Mouse (Mus musculus) spleen, adult 2 months (tissue): ENCODE measurements at regions not wholly inside any gene's neighbourhood (a gene's known extent, or its start where the extent isn't known, plus 50 kb on each side); places are given as distances from the start of the nearest gene placed in this dataset.

Source experiments
- DNase-seq, 2 experiments: peaks; one replicate each; pipeline versions ENCODE4 v3.0.0 to v3.0.0-alpha.2; 2012 to 2021; ENCODE audit warnings: low spot score in 2 of 2, low read depth in 1 of 2
- H3K27ac ChIP-seq: fragments of 200-500 bp; 2 replicates; pipeline ENCODE4 v1.5.1; 2012; ENCODE audit warnings: low read length, inconsistent platforms; ENCODE audit not compliant: insufficient read depth
- H3K27me3 ChIP-seq: fragments of 200-500 bp; 2 replicates; pipeline ENCODE4 v1.6.1; 2012; ENCODE audit warnings: mild to moderate bottlenecking, moderate library complexity, low read length, inconsistent platforms; ENCODE audit not compliant: control insufficient read depth, insufficient read depth
- H3K36me3 ChIP-seq: fragments of 200-500 bp; 2 replicates; pipeline ENCODE4 v1.6.1; 2012; ENCODE audit warnings: mild to moderate bottlenecking, low read length, inconsistent platforms; ENCODE audit not compliant: control insufficient read depth, insufficient read depth
- H3K4me1 ChIP-seq: fragments of 200-500 bp; 2 replicates; pipeline ENCODE4 v1.6.1; 2011; ENCODE audit warnings: inconsistent platforms; ENCODE audit not compliant: control insufficient read depth, insufficient read depth, insufficient read length
- H3K4me3 ChIP-seq: fragments of 200-500 bp; 2 replicates; pipeline ENCODE4 v1.5.1; 2011; ENCODE audit warnings: mild to moderate bottlenecking, inconsistent platforms; ENCODE audit not compliant: insufficient read depth, insufficient read length; ENCODE audit errors: extremely low read depth
- CTCF ChIP-seq: fragments of 200-500 bp; IDR thresholded peaks from 2 replicates; pipeline ENCODE4 v1.5.1; 2011; ENCODE audit warnings: mild to moderate bottlenecking, inconsistent platforms; ENCODE audit not compliant: insufficient read depth, insufficient read length, insufficient replicate concordance; ENCODE audit errors: extremely low read depth
- POLR2A ChIP-seq: fragments of 200-500 bp; IDR thresholded peaks from 2 replicates; pipeline ENCODE4 v1.6.1; 2011; ENCODE audit warnings: low read depth, low read length, inconsistent platforms
- WGBS: fragments of 180-500 bp; shearing (Covaris S2); methylation state at CpG from one replicate; pipeline ENCODE4 v1.1.7; 2018; 5-methylcytosine and 5-hydroxymethylcytosine counted together

DNA sequence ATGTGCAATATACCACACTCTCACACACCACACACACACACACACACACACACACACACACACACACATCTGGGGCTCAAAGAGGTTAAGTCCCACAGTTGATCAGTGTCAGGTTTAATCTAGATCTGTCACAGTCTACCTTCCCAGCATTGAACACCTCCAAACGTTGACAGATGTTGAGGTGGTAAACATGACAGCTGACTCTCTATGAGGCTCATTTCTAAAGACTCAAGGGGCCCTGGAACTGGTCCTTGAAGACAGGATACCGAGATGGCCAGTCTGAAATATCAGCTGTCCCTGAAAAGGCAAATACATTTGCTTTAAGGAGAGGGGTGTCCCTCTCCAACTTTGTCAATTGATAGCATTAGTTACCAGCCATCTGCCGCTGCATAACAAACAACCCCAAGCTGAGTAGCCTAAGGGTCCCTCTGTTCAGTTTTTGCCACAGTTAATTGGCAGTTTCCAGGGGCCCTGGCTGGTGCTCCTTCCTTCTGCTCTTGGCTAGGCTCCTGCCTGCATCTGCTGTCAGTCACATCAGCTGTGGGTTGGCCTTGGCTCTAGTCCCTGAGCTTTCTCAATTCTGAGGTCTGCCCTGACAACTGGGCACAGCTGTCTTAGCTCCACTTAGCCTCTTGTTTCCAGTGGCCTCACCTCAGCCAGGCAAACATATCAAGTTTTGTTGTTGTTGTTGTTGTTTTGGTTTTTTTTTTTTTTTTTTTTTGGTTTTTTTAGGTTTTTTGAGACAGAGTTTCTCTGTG is 73.5 kb upstream of the Ctnnb1 start:
- no peak for TF ChIP-seq POLR2A
- H3K4me3 ChIP-seq: no peak overlapping the region
- no peaks in the 10 kb centered on the region for H3K36me3 ChIP-seq
- no peaks in the 10 kb centered on the region for H3K4me1 ChIP-seq
- H3K27ac ChIP-seq: no peak overlapping the region
- no peak for DNase-seq
- no peaks in the 10 kb centered on the region for H3K27me3 ChIP-seq
- WGBS: 66% methylated on average over 3 of the region's 3 CpGs

DNA sequence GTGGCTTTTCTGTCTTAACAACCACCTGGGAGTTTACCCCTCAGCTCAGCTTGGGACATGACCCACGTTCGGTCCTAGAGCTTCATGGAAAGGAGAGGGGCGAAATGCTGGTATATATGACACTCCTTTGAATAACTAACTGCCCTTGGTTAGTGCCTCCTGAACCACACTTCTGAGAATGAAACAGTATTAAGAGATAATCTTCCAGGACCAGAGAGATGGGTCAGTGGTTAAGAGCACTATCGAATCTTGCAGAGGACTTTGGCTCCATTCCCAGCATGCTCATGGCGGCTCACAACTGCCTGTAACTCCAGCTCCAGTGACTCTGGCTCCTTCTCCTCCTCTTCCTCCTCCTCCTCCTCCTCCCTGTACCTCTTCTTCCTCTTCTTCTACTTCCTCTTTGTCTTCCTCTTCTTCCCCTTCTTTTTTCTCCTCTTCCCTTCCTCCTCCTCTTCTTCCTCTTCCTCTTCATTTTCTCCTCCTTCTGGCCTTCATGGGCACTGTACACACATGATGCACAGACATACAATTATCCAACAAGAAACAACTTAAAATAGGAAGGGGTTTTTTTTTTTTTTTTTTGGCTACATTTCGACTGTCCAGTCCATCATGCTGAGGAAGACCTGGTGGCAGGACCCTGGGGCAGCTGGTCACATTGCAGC is 71.0 kb upstream of the Ctnnb1 start:
- no peak for TF ChIP-seq CTCF
- TF ChIP-seq POLR2A: no peak
- H3K27ac ChIP-seq: no peak overlapping the region
- no peak overlapping the region for H3K4me3 ChIP-seq
- no peaks in the 10 kb centered on the region for H3K36me3 ChIP-seq
- DNase-seq: no peak
- no peaks in the 10 kb centered on the region for H3K27me3 ChIP-seq
- H3K4me1 ChIP-seq: no peaks in the 10 kb centered on the region
- 59% methylated on average over 6 of the region's 6 CpGs for WGBS

DNA sequence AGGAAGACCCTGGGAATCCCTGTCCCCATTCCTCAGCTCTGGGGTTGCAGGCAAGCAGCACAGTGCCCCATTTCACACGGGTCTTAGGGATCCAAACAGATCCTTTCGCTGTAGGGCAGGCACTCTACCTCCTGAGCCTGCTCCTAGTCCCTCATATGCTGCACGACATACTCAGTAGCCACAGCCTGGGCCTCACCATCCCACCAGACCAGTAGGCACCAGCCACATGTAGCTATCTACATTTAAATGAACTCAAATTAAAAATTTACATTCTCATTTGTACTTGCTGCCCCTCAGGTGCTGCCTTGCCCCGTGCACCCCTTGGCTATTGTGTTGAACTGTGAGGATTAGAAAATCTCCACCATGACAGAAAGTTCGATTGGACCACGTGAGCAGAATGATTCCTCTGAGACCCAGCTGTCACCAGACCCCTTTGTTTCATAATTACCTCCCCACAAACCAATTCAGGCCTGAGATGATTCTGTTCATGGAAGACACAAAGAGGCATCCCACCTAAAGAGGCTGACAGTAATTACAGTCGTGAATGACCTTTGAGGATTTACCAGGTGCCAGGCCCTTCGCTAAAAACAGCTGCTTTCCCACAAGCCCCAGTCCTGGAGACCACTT is 67.9 kb upstream of the Ctnnb1 start:
- TF ChIP-seq CTCF (no peak), POLR2A (no peak)
- Histone ChIP-seq H3K27me3 (no peaks in the 10 kb centered on the region), H3K4me1 (no peaks in the 10 kb centered on the region; the same call in 1 of the 2 replicates), H3K27ac (no peak overlapping the region), H3K4me3 (no peak overlapping the region), H3K36me3 (no peaks in the 10 kb centered on the region)
- WGBS: 87% methylated on average over 8 of the region's 8 CpGs
- no peak for DNase-seq

DNA sequence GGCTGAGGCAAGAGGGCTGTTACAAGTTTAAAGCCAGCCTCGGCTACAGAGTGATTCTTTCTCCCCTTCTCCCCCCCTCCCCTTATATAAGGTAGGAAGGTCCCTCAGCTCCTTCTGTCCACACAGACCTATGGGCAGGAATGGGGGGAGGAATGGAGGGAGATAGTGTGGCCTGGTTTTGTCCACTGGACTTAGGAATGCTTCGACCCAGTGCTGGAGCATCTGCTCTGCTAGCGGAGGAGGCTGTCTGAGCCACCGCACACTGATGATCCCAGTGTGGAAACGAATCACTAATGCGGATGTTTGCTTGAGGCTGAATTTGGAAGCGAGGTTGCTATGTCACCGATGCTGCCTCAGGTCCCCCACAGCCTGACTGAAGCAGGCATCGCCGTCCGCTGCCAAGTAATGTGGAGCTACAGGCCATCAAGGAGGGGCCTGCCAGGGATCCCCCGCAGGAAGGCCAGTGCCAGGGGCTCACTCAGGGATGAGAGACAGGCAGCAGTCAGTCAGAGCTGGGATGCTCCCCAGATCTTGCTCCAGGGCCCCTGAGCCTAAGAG is 67.1 kb upstream of the Ctnnb1 start:
- Histone ChIP-seq H3K4me3 (no peak overlapping the region), H3K4me1 (no peaks in the 10 kb centered on the region; the same call in 1 of the 2 replicates), H3K27ac (no peak overlapping the region), H3K27me3 (no peaks in the 10 kb centered on the region), H3K36me3 (no peaks in the 10 kb centered on the region)
- no peak for TF ChIP-seq CTCF
- TF ChIP-seq POLR2A: no peak
- no peak for DNase-seq
- WGBS: 94% methylated on average over 12 of the region's 12 CpGs

- Histone ChIP-seq H3K27ac (no peak overlapping the region), H3K36me3 (no peaks in the 10 kb centered on the region), H3K4me1 (no peaks in the 10 kb centered on the region; the same call in 1 of the 2 replicates), H3K4me3 (no peak overlapping the region), H3K27me3 (no peaks in the 10 kb centered on the region)
- WGBS: 74% methylated on average over 3 of the region's 3 CpGs
- TF ChIP-seq CTCF (no peak), POLR2A (no peak)
- DNase-seq: no peak
Observed at GRCm38 (mm10) chr9:120864410-120864809, 64.6 kb upstream of the Ctnnb1 start.

- Histone ChIP-seq H3K4me1 (no peaks in the 10 kb centered on the region; the same call in 1 of the 2 replicates), H3K4me3 (no peak overlapping the region), H3K27me3 (no peaks in the 10 kb centered on the region), H3K36me3 (no peaks in the 10 kb centered on the region), H3K27ac (no peak overlapping the region)
- 37% methylated on average over 5 of the region's 5 CpGs for WGBS
- no peak for TF ChIP-seq CTCF
- no peak for TF ChIP-seq POLR2A
- no peak for DNase-seq
Observed at GRCm38 (mm10) chr9:120866251-120866650, 62.8 kb upstream of the Ctnnb1 start.
